Comparison of ENCODE assay signal across 9 mouse cellular contexts in genomic region chr2:28418034-28418433, GRCm38 (mm10). TPM values are rescaled to one million over a fixed set of nuclear protein-coding genes. Genes with fewer than 3 reads are reported as not detected.
DNase-seq lines count a peak whose midpoint lies in the region; ATAC-seq and TF ChIP-seq lines count a peak whose summit lies in the region.
"Had no signal": no experiment of that assay in that cellular context is flagged by ENCODE, and none has a peak within 500 bp of the region (broad histone marks: within the 10 kb centered on the region; RNA-seq: fewer than 3 reads in every experiment).

No protein-coding gene starts in this region.

- ATAC-seq in intestine, embryonic 14.5 days (replicated peaks; ENCODE audit: low FRiP score, low TSS enrichment, low read depth) = 0 out of 2 replicates have a peak, but pooled peaks have one; percentile 20
- peak; percentile 63; the same call in 1 of the 2 replicates for ATAC-seq in midbrain, embryonic 13.5 days
- ATAC-seq in inflammation-experienced regulatory T-cells, adult 6 months = no peak

- no peak overlapping the region for H3K4me2 ChIP-seq in intestine, embryonic 14.5 days (ENCODE audit: low read length)
- H3K4me2 ChIP-seq in midbrain, embryonic 13.5 days (replicated peaks) = no peak overlapping the region
- H3K4me2 ChIP-seq: neural tube, embryonic 12.5 days had no signal

- no peaks in the 10 kb centered on the region for H3K27me3 ChIP-seq in intestine, embryonic 14.5 days (replicated peaks; ENCODE audit: control insufficient read depth, insufficient read depth, low read length)
- H3K27me3 ChIP-seq in midbrain, embryonic 13.5 days = no peaks in the 10 kb centered on the region
- no peaks in the 10 kb centered on the region for H3K27me3 ChIP-seq in small intestine, adult 2 months (ENCODE audit: control insufficient read depth, insufficient read depth, low read length)
- H3K27me3 ChIP-seq: neural tube, embryonic 12.5 days had no signal

- 45% methylated on average over 2 of the region's 2 CpGs for WGBS in intestine, embryonic 14.5 days
- 34% methylated on average over 2 of the region's 2 CpGs for WGBS in midbrain, embryonic 13.5 days
- 39% methylated on average over 2 of the region's 2 CpGs for WGBS in small intestine, adult 2 months

- no peak overlapping the region for H3K9ac ChIP-seq in intestine, embryonic 14.5 days (ENCODE audit: low read length)
- no peak overlapping the region for H3K9ac ChIP-seq in midbrain, embryonic 13.5 days (replicated peaks)
- H3K9ac ChIP-seq: neural tube, embryonic 12.5 days had no signal

- peak; percentile 85 for DNase-seq in adipocyte (ENCODE audit: low spot score)
- peak; percentile 97 to 98 for DNase-seq in cerebellum, postnatal 14 days
- DNase-seq in frontal cortex, postnatal 25 days (ENCODE audit: low spot score in 2 of 2) = peak; percentile 88 to 89
- DNase-seq in intestine, embryonic 14.5 days (ENCODE audit: low spot score) = peak; percentile 97
- peak; percentile 80 to 82 for DNase-seq in left cerebral cortex, adult 8-10 months (ENCODE audit: low spot score in 2 of 2)

- no peaks in the 10 kb centered on the region for H3K4me1 ChIP-seq in intestine, embryonic 14.5 days (replicated peaks; ENCODE audit: control insufficient read depth, insufficient read depth, low read length)
- peaks cover 14% of the 10 kb centered on the region for H3K4me1 ChIP-seq in midbrain, embryonic 13.5 days (replicated peaks)
- H3K4me1 ChIP-seq in small intestine, adult 2 months (ENCODE audit: control insufficient read depth, insufficient read depth, insufficient read length, low read length) = no peaks in the 10 kb centered on the region

- peak; percentile 80; the same call in 1 of the 2 replicates for TF ChIP-seq CTCF in small intestine, adult 2 months (IDR thresholded peaks at IDR 0.05; ENCODE audit: extremely low read depth, insufficient read length, insufficient replicate concordance, low read depth, low read length)

- no peaks in the 10 kb centered on the region for H3K36me3 ChIP-seq in intestine, embryonic 14.5 days (ENCODE audit: control insufficient read depth, insufficient read depth, low read length)
- no peaks in the 10 kb centered on the region for H3K36me3 ChIP-seq in midbrain, embryonic 13.5 days
- no peaks in the 10 kb centered on the region for H3K36me3 ChIP-seq in small intestine, adult 2 months (ENCODE audit: control insufficient read depth, insufficient read depth, low read length)
- H3K36me3 ChIP-seq: neural tube, embryonic 12.5 days had no signal

- TF ChIP-seq POLR2A in small intestine, adult 2 months (IDR thresholded peaks at IDR 0.05; ENCODE audit: low read depth, low read length) = no peak

- no peak overlapping the region for H3K27ac ChIP-seq in intestine, embryonic 14.5 days (ENCODE audit: low read depth)
- no peak overlapping the region for H3K27ac ChIP-seq in midbrain, embryonic 13.5 days
- no peak overlapping the region for H3K27ac ChIP-seq in small intestine, adult 2 months (ENCODE audit: insufficient read depth, low read depth, low read length)
- H3K27ac ChIP-seq: neural tube, embryonic 12.5 days had no signal

- no peaks in the 10 kb centered on the region for H3K9me3 ChIP-seq in intestine, embryonic 14.5 days (ENCODE audit: control insufficient read depth, low read length)
- H3K9me3 ChIP-seq in midbrain, embryonic 13.5 days = no peaks in the 10 kb centered on the region
- H3K9me3 ChIP-seq: neural tube, embryonic 12.5 days had no signal

- H3K4me3 ChIP-seq in intestine, embryonic 14.5 days (ENCODE audit: low read depth, low read length) = no peak overlapping the region
- H3K4me3 ChIP-seq in midbrain, embryonic 13.5 days (replicated peaks) = no peak overlapping the region
- no peak overlapping the region for H3K4me3 ChIP-seq in small intestine, adult 2 months (ENCODE audit: low read depth, low read length)
- H3K4me3 ChIP-seq: neural tube, embryonic 12.5 days had no signal

RNA-seq across cellular contexts. Expression of gene Ppp1r26, which starts 28.6 kb away (rescaled TPM):
- 4.5 and 5.2 TPM in 2 replicates for polyA plus RNA-seq in intestine, embryonic 14.5 days (2014; fragmentation: Nextera tagmentation; extraction: Ambion mirVana)
- 10 to 100 TPM; 23.4 to 29.3 (median 26.5) TPM for total RNA-seq in left cerebral cortex, adult 8-10 months (2022)
- 10.7 and 11.8 TPM in 2 replicates for polyA plus RNA-seq in midbrain, embryonic 13.5 days (2015; fragmentation: Nextera tagmentation; extraction: Ambion mirVana)
- polyA plus RNA-seq in small intestine, adult 2 months (2012; rRNA removed) = 0.80 and 1.2 TPM in 2 replicates
- polyA plus RNA-seq in inflammation-experienced regulatory T-cells, adult 6 months (2017; shearing (Covaris generic)) = not detected

RNA-seq across cellular contexts. Expression of gene 1700007K13Rik, which starts 48.1 kb away (rescaled TPM):
- polyA plus RNA-seq in intestine, embryonic 14.5 days (2014; fragmentation: Nextera tagmentation; extraction: Ambion mirVana) = 0.28 TPM in 1 of 2 replicates, not detected in the other
- total RNA-seq in left cerebral cortex, adult 8-10 months (2022) = 1 to 10 TPM; 2.4 to 6.3 (median 3.1) TPM
- polyA plus RNA-seq in midbrain, embryonic 13.5 days (2015; fragmentation: Nextera tagmentation; extraction: Ambion mirVana) = 0.85 and 1.3 TPM in 2 replicates
- polyA plus RNA-seq in small intestine, adult 2 months (2012; rRNA removed) = not detected in 2 replicates
- polyA plus RNA-seq in inflammation-experienced regulatory T-cells, adult 6 months (2017; shearing (Covaris generic)) = under 1 TPM in 1 of 3 experiments, not detected in 2; 0.52 TPM

RNA-seq across cellular contexts. Expression of gene Mrps2, which starts 49.8 kb away (rescaled TPM):
- polyA plus RNA-seq in intestine, embryonic 14.5 days (2014; fragmentation: Nextera tagmentation; extraction: Ambion mirVana) = 64.4 and 69.1 TPM in 2 replicates
- 10 to 100 TPM; 37.5 to 40.1 (median 38.5) TPM for total RNA-seq in left cerebral cortex, adult 8-10 months (2022)
- 50.1 and 52.3 TPM in 2 replicates for polyA plus RNA-seq in midbrain, embryonic 13.5 days (2015; fragmentation: Nextera tagmentation; extraction: Ambion mirVana)
- 16.4 and 21.0 TPM in 2 replicates for polyA plus RNA-seq in small intestine, adult 2 months (2012; rRNA removed)
- 10 to 100 TPM; 17.7 to 22.1 (median 19.3) TPM for polyA plus RNA-seq in inflammation-experienced regulatory T-cells, adult 6 months (2017; shearing (Covaris generic))
